14 mouse cellular contexts compared by ENCODE assay signal in the genomic region with DNA sequence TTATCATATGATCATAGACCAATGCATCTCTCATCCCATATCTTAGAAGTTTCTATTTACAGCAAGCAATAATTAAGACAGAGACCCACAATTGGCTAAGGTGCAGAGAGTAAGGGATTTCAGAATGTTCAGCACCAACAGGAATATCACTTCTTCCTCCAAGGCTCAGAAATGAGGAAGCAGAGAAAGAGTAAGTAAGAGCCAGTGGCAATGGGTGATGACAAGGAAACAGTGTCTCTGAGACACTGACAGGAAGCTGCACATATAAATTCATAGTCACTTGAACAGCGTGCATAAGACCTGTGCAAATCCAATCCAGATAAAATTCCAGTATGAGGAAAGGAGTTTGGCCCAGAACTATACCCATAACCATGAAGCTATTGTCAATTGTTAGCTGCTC.
"Had no signal": no experiment of that assay in that cellular context is flagged by ENCODE, and none has a peak within 500 bp of the region (broad histone marks: within the 10 kb centered on the region; RNA-seq: fewer than 3 reads in every experiment).

No protein-coding gene starts in this region.

- H3K4me2 ChIP-seq: liver, embryonic 13.5 days; liver, embryonic 15.5 days; lung, embryonic 14.5 days; midbrain, embryonic 12.5 days; neural tube, embryonic 12.5 days had no signal

- H3K9ac ChIP-seq: liver, embryonic 13.5 days; liver, embryonic 15.5 days; lung, embryonic 14.5 days; midbrain, embryonic 12.5 days; neural tube, embryonic 12.5 days had no signal

- ATAC-seq: midbrain, embryonic 16.5 days had no signal

- DNase-seq: liver, embryonic 13.5 days; lung, adult 18-20 months; lung, embryonic 14.5 days; lung, postnatal 10 days; midbrain, embryonic 14.5 days; right cerebral cortex, postnatal 14 days; thymus, adult 18-20 months; thymus, postnatal 14 days; thymus, postnatal 36 days had no signal

- H3K27me3 ChIP-seq: liver, embryonic 13.5 days; liver, embryonic 15.5 days; midbrain, embryonic 12.5 days; neural tube, embryonic 12.5 days had no signal

- H3K9me3 ChIP-seq: liver, embryonic 13.5 days; liver, embryonic 15.5 days; midbrain, embryonic 10.5 days; midbrain, embryonic 12.5 days; neural tube, embryonic 12.5 days had no signal

- H3K4me3 ChIP-seq: liver, embryonic 13.5 days; liver, embryonic 15.5 days; midbrain, embryonic 10.5 days; midbrain, embryonic 12.5 days; neural tube, embryonic 12.5 days had no signal

- H3K36me3 ChIP-seq: liver, embryonic 13.5 days; liver, embryonic 15.5 days; midbrain, embryonic 10.5 days; midbrain, embryonic 12.5 days; neural tube, embryonic 12.5 days had no signal

- H3K27ac ChIP-seq: liver, embryonic 13.5 days; liver, embryonic 15.5 days; midbrain, embryonic 10.5 days; midbrain, embryonic 12.5 days; neural tube, embryonic 12.5 days had no signal

- H3K4me1 ChIP-seq: liver, embryonic 13.5 days; liver, embryonic 15.5 days; midbrain, embryonic 12.5 days; neural tube, embryonic 12.5 days had no signal
